Mouse (Mus musculus): ENCODE results near the gene Pou2f1.
A peak's percentile ranks its signal among the peaks of the same experiment; 100 is the strongest.
"Not testable (repeated sequence)": the region's sequence is repeated elsewhere in the genome, so short reads cannot be mapped to it uniquely, and the experiment has no call there.

The Pou2f1 gene

GRCm38 (mm10) chr1:166003181-166004022 is 924 bp upstream of the Pou2f1 start:
- DNase-seq (ENCODE audit: low spot score in 2 of 2) = peak; percentile 95 to 97

- DNase-seq (ENCODE audit: low spot score in 2 of 2) = peak; percentile 63 to 86
Measured at GRCm38 (mm10) chr1:166001904-166002489, 481 bp downstream of the Pou2f1 start.

GRCm38 (mm10) chr1:166001121-166001903 is 1.2 kb downstream of the Pou2f1 start:
- peak; percentile 59 to 78 for DNase-seq (ENCODE audit: low spot score in 2 of 2)

- peak in 1 of 2 experiments; percentile 15 for DNase-seq (ENCODE audit: low spot score in 2 of 2)
Measured at GRCm38 (mm10) chr1:166000601-166001120, 1.8 kb downstream of the Pou2f1 start.

- no peak for DNase-seq (ENCODE audit: low spot score in 2 of 2)
Measured at GRCm38 (mm10) chr1:165999709-166000108, 2.8 kb downstream of the Pou2f1 start.

- no peak for DNase-seq (ENCODE audit: low spot score in 2 of 2)
Measured at GRCm38 (mm10) chr1:165995661-165996055, 6.8 kb downstream of the Pou2f1 start.

GRCm38 (mm10) chr1:165995011-165995660 is 7.3 kb downstream of the Pou2f1 start:
- not testable (repeated sequence) for DNase-seq (ENCODE audit: low spot score in 2 of 2)

GRCm38 (mm10) chr1:165994279-165994678 is 8.2 kb downstream of the Pou2f1 start:
- no peak for DNase-seq (ENCODE audit: low spot score in 2 of 2)

- DNase-seq (ENCODE audit: low spot score in 2 of 2) = no peak
Measured at GRCm38 (mm10) chr1:165993270-165994156, 9.0 kb downstream of the Pou2f1 start.

- no peak for DNase-seq (ENCODE audit: low spot score in 2 of 2)
Measured at GRCm38 (mm10) chr1:165988536-165988935, 13.9 kb downstream of the Pou2f1 start.

GRCm38 (mm10) chr1:165988072-165988471 is 14.4 kb downstream of the Pou2f1 start:
- DNase-seq (ENCODE audit: low spot score in 2 of 2) = no peak

- DNase-seq (ENCODE audit: low spot score in 2 of 2) = no peak
Measured at GRCm38 (mm10) chr1:165985743-165986360, 16.6 kb downstream of the Pou2f1 start.

GRCm38 (mm10) chr1:165985186-165985585 is 17.3 kb downstream of the Pou2f1 start:
- DNase-seq (ENCODE audit: low spot score in 2 of 2) = no peak

- DNase-seq (ENCODE audit: low spot score in 2 of 2) = no peak
Measured at GRCm38 (mm10) chr1:165976672-165977448, 25.6 kb downstream of the Pou2f1 start.

- DNase-seq (ENCODE audit: low spot score in 2 of 2) = no peak
Measured at GRCm38 (mm10) chr1:165969001-165969690, 33.3 kb downstream of the Pou2f1 start.

- peak in 1 of 2 experiments; percentile 34 for DNase-seq (ENCODE audit: low spot score in 2 of 2)
Measured at GRCm38 (mm10) chr1:165967027-165967654, 35.3 kb downstream of the Pou2f1 start.

- DNase-seq (ENCODE audit: low spot score in 2 of 2) = no peak
Measured at GRCm38 (mm10) chr1:165966156-165966914, 36.1 kb downstream of the Pou2f1 start.

Measured in spleen, postnatal 4 days (tissue).